Mouse (Mus musculus) megakaryocyte, embryonic 14.5 days (primary cell): Measurements from ENCODE around the gene Zfp580.

Experiments used
- FLI1 ChIP-seq: IDR thresholded peaks from 2 replicates; pipeline ENCODE4 v1.6.1; 2012; ENCODE audit warnings: low read length, inconsistent platforms, mixed read lengths
- GATA1 ChIP-seq: IDR thresholded peaks from 3 replicates; pipeline ENCODE4 v1.6.1; 2012; ENCODE audit warnings: mixed read lengths, low read length, inconsistent platforms, borderline replicate concordance

DNA sequence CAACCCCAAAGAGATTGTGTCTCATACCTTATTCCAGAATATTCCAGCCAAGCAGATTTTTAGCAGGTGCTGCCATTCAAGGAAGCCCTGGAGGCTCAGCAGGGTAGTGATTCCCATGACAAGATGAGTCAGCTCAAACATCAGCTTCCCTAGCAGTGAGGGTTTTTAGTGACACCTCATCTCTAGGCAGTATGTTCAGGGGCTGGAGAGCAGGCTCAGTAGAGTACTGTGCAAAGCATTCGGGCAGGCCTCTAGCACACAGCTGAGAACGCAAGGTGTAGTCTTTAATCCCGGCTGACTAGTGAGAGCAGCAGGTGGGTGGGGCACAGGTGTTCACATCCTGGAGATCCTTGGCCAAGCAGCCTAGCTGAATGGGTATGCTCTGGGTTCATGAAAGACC lies 48.5 kb downstream of the Zfp580 start:
- TF ChIP-seq GATA1, result no peak
- no peak for TF ChIP-seq FLI1
